Mouse (Mus musculus): Measurements from ENCODE around the gene Zfp324. TPM values are rescaled to one million over a fixed set of nuclear protein-coding genes. Genes with fewer than 3 reads are reported as not detected.
"Not testable (repeated sequence)": the region's sequence is repeated elsewhere in the genome, so short reads cannot be mapped to it uniquely, and the experiment has no call there.

The Zfp324 gene
- total RNA-seq (2021): 1 to 10 TPM; 2.6 to 3.6 TPM
- 2.3 and 2.9 TPM in 2 replicates for polyA plus RNA-seq (2012; rRNA removed)
- long read RNA-seq, full-length matches to known transcripts: 2 of 2 reads
- long read RNA-seq, partial matches to known transcripts: 0 of 2 reads
- long read RNA-seq, other reads (novel, unspliced or antisense): 0 of 2 reads

- peak within 1 kb of the TSS; percentile 90 for H3K4me3 ChIP-seq
- 0% methylated on average over 23 of the region's 23 CpGs for WGBS
- intact Hi-C loops (cut with DNase I): loop anchor here (2.0 to 10.0 kb wide), 2 partner anchors 17 to 79 kb away; no protein-coding TSS in a partner anchor
Measured at GRCm38 (mm10) chr7:12965678-12966091, at the start of gene Zfp324. Zfp324 (plus strand) TSS chr7:12965838.

GRCm38 (mm10) chr7:12920495-12920894, 45.1 kb upstream of the Zfp324 start:
- not testable (repeated sequence) for DNase-seq; H3K9ac ChIP-seq (ENCODE audit: low read depth, low read length); H3K79me2 ChIP-seq (replicated peaks; ENCODE audit: control insufficient read depth, insufficient read depth, low read length); H3K27me3 ChIP-seq (ENCODE audit: control insufficient read depth, insufficient read depth, low read length); H3K27ac ChIP-seq; H3K4me3 ChIP-seq; H3K4me1 ChIP-seq (ENCODE audit: control insufficient read depth, insufficient read depth, low read length)
- WGBS: 78% methylated on average over 7 of the region's 8 CpGs
- peaks cover 13% of the 10 kb centered on the region for H3K36me3 ChIP-seq (ENCODE audit: control insufficient read depth, insufficient read depth, low read length)
- intact Hi-C loops (cut with DNase I): loop anchor here (1.0 to 5.0 kb wide), 3 partner anchors 38 to 117 kb away; partner anchors contain the start of genes Ube2m and Zfp446

More at GRCm38 (mm10) chr7:12965678-12966091, at the start of gene Zfp324:
- Histone ChIP-seq H3K79me2 (replicated peaks; ENCODE audit: control insufficient read depth, insufficient read depth, low read length) (no peaks in the 10 kb centered on the region; the same call in 1 of the 2 replicates), H3K9ac (ENCODE audit: low read depth, low read length) (peak within 1 kb of the TSS; percentile 90), H3K4me1 (ENCODE audit: control insufficient read depth, insufficient read depth, low read length) (peaks cover 4% of the 10 kb centered on the region), H3K27me3 (ENCODE audit: control insufficient read depth, insufficient read depth, low read length) (no peaks in the 10 kb centered on the region), H3K27ac (peak within 1 kb of the TSS; percentile 86), H3K36me3 (ENCODE audit: control insufficient read depth, insufficient read depth, low read length) (no peaks in the 10 kb centered on the region)
- no peak for TF ChIP-seq CTCF (IDR thresholded peaks at IDR 0.05)
- TF ChIP-seq POLR2A (IDR thresholded peaks at IDR 0.05; ENCODE audit: insufficient read depth, low read depth, low read length): peak; percentile 88
- TF ChIP-seq EP300 (IDR thresholded peaks at IDR 0.05; ENCODE audit: insufficient read depth, low read depth, low read length): peak; percentile 39; the same call in 1 of the 2 replicates
- DNase-seq: peak; percentile 90 to 94

GRCm38 (mm10) chr7:12921318-12921704, 44.3 kb upstream of the Zfp324 start:
- Histone ChIP-seq H3K79me2 (replicated peaks; ENCODE audit: control insufficient read depth, insufficient read depth, low read length) (no peaks in the 10 kb centered on the region), H3K4me3 (peak overlapping the region; percentile 75), H3K27me3 (ENCODE audit: control insufficient read depth, insufficient read depth, low read length) (no peaks in the 10 kb centered on the region), H3K36me3 (ENCODE audit: control insufficient read depth, insufficient read depth, low read length) (peaks cover 13% of the 10 kb centered on the region), H3K9ac (ENCODE audit: low read depth, low read length) (peak overlapping the region; percentile 67), H3K4me1 (ENCODE audit: control insufficient read depth, insufficient read depth, low read length) (peaks cover 4% of the 10 kb centered on the region), H3K27ac (peak overlapping the region; percentile 92)
- no peak for TF ChIP-seq CTCF (IDR thresholded peaks at IDR 0.05)
- 0% methylated on average over 3 of the region's 3 CpGs for WGBS
- DNase-seq: no peak
- intact Hi-C loops (cut with DNase I): loop anchor here (5.0 kb wide), 2 partner anchors 56 to 116 kb away; partner anchors contain the start of genes Ube2m and Zfp446

- Histone ChIP-seq H3K36me3 (ENCODE audit: control insufficient read depth, insufficient read depth, low read length) (peaks cover 13% of the 10 kb centered on the region), H3K9ac (ENCODE audit: low read depth, low read length) (peak within 1 kb of the TSS; percentile 72), H3K79me2 (replicated peaks; ENCODE audit: control insufficient read depth, insufficient read depth, low read length) (no peaks in the 10 kb centered on the region), H3K27me3 (ENCODE audit: control insufficient read depth, insufficient read depth, low read length) (no peaks in the 10 kb centered on the region), H3K4me3 (peak within 1 kb of the TSS; percentile 98), H3K27ac (peak within 1 kb of the TSS; percentile 92), H3K4me1 (ENCODE audit: control insufficient read depth, insufficient read depth, low read length) (peaks cover 4% of the 10 kb centered on the region)
- TF ChIP-seq POLR2A (IDR thresholded peaks at IDR 0.05; ENCODE audit: insufficient read depth, low read depth, low read length) (peak; percentile 99), CTCF (IDR thresholded peaks at IDR 0.05) (peak; percentile 92), EP300 (IDR thresholded peaks at IDR 0.05; ENCODE audit: insufficient read depth, low read depth, low read length) (peak; percentile 78; the same call in 1 of the 2 replicates)
- intact Hi-C loops (cut with DNase I): loop anchor here (5.0 kb wide), 2 partner anchors 55 to 115 kb away; partner anchors contain the start of genes Ube2m and Zfp446
- under 1% methylated on average over 55 of the region's 55 CpGs for WGBS
- DNase-seq: peak; percentile 97 to 99
Measured at GRCm38 (mm10) chr7:12921705-12922465, 43.8 kb upstream of the Zfp324 start, which contains the start of gene Rps5. Rps5 (plus strand) TSS chr7:12922290.

GRCm38 (mm10) chr7:12922729-12923128, 42.9 kb upstream of the Zfp324 start:
- WGBS: 1% methylated on average over 8 of the region's 8 CpGs

GRCm38 (mm10) chr7:12926316-12926715, 39.3 kb upstream of the Zfp324 start:
- TF ChIP-seq POLR2A (IDR thresholded peaks at IDR 0.05; ENCODE audit: insufficient read depth, low read depth, low read length) (no peak), CTCF (IDR thresholded peaks at IDR 0.05) (no peak), EP300 (IDR thresholded peaks at IDR 0.05; ENCODE audit: insufficient read depth, low read depth, low read length) (no peak)
- Histone ChIP-seq H3K9ac (ENCODE audit: low read depth, low read length) (no peak overlapping the region), H3K4me1 (ENCODE audit: control insufficient read depth, insufficient read depth, low read length) (peaks cover 5% of the 10 kb centered on the region), H3K4me3 (no peak overlapping the region), H3K79me2 (replicated peaks; ENCODE audit: control insufficient read depth, insufficient read depth, low read length) (no peaks in the 10 kb centered on the region), H3K36me3 (ENCODE audit: control insufficient read depth, insufficient read depth, low read length) (peaks cover 13% of the 10 kb centered on the region), H3K27me3 (ENCODE audit: control insufficient read depth, insufficient read depth, low read length) (no peaks in the 10 kb centered on the region), H3K27ac (no peak overlapping the region)
- WGBS: 77% methylated on average over 7 of the region's 7 CpGs
- no peak for DNase-seq
- intact Hi-C loops (cut with DNase I): loop anchor here (2.0 kb wide), 1 partner anchor 22 kb away; no protein-coding TSS in a partner anchor

More at GRCm38 (mm10) chr7:12922729-12923128, 42.9 kb upstream of the Zfp324 start:
- TF ChIP-seq EP300 (IDR thresholded peaks at IDR 0.05; ENCODE audit: insufficient read depth, low read depth, low read length): no peak
- Histone ChIP-seq H3K79me2 (replicated peaks; ENCODE audit: control insufficient read depth, insufficient read depth, low read length) (no peaks in the 10 kb centered on the region), H3K9ac (ENCODE audit: low read depth, low read length) (peak overlapping the region; percentile 72), H3K27me3 (ENCODE audit: control insufficient read depth, insufficient read depth, low read length) (no peaks in the 10 kb centered on the region), H3K4me3 (peak overlapping the region; percentile 98), H3K4me1 (ENCODE audit: control insufficient read depth, insufficient read depth, low read length) (peaks cover 4% of the 10 kb centered on the region), H3K27ac (peak overlapping the region; percentile 58), H3K36me3 (ENCODE audit: control insufficient read depth, insufficient read depth, low read length) (peaks cover 13% of the 10 kb centered on the region)
- intact Hi-C loops (cut with DNase I): loop anchor here (5.0 kb wide), 2 partner anchors 55 to 115 kb away; partner anchors contain the start of genes Ube2m and Zfp446
- no peak for DNase-seq

All from heart, adult 2 months (tissue).